Mouse (Mus musculus): Measurements from ENCODE around the gene Alkbh3.

Gene Alkbh3

GRCm38 (mm10) chr2:94010335-94011291 lies at the start of gene Alkbh3:
Gene Alkbh3 (minus strand): TSS chr2:94010807.
- peak; percentile 94 for DNase-seq (ENCODE audit: low read depth, low spot score)

GRCm38 (mm10) chr2:94059459-94059858 lies 48.9 kb upstream of the Alkbh3 start:
- DNase-seq (ENCODE audit: low read depth, low spot score) = no peak

GRCm38 (mm10) chr2:94054813-94055212 lies 44.2 kb upstream of the Alkbh3 start:
- no peak for DNase-seq (ENCODE audit: low read depth, low spot score)

- peak; percentile 76 for DNase-seq (ENCODE audit: low read depth, low spot score)
Observed at GRCm38 (mm10) chr2:94051952-94052351, 41.3 kb upstream of the Alkbh3 start.

GRCm38 (mm10) chr2:94050901-94051300 lies 40.3 kb upstream of the Alkbh3 start:
- DNase-seq (ENCODE audit: low read depth, low spot score) = no peak

- no peak for DNase-seq (ENCODE audit: low read depth, low spot score)
Observed at GRCm38 (mm10) chr2:94049471-94050176, 39.0 kb upstream of the Alkbh3 start.

GRCm38 (mm10) chr2:94048733-94049470 lies 38.3 kb upstream of the Alkbh3 start:
- DNase-seq (ENCODE audit: low read depth, low spot score) = no peak

GRCm38 (mm10) chr2:94048271-94048670 lies 37.7 kb upstream of the Alkbh3 start:
- DNase-seq (ENCODE audit: low read depth, low spot score) = no peak

GRCm38 (mm10) chr2:94045411-94046090 lies 34.9 kb upstream of the Alkbh3 start:
- DNase-seq (ENCODE audit: low read depth, low spot score) = no peak

- DNase-seq (ENCODE audit: low read depth, low spot score) = no peak
Observed at GRCm38 (mm10) chr2:94044174-94044573, 33.6 kb upstream of the Alkbh3 start.

GRCm38 (mm10) chr2:94043662-94044061 lies 33.1 kb upstream of the Alkbh3 start:
- DNase-seq (ENCODE audit: low read depth, low spot score) = peak; percentile 65

GRCm38 (mm10) chr2:94042461-94042860 lies 31.9 kb upstream of the Alkbh3 start:
- DNase-seq (ENCODE audit: low read depth, low spot score) = no peak

GRCm38 (mm10) chr2:94040391-94041125 lies 30.0 kb upstream of the Alkbh3 start:
- DNase-seq (ENCODE audit: low read depth, low spot score) = no peak

- DNase-seq (ENCODE audit: low read depth, low spot score) = peak; percentile 77
Observed at GRCm38 (mm10) chr2:94035428-94036331, 25.1 kb upstream of the Alkbh3 start.

GRCm38 (mm10) chr2:94030602-94031001 lies 20.0 kb upstream of the Alkbh3 start:
- no peak for DNase-seq (ENCODE audit: low read depth, low spot score)

- no peak for DNase-seq (ENCODE audit: low read depth, low spot score)
Observed at GRCm38 (mm10) chr2:94024637-94025036, 14.0 kb upstream of the Alkbh3 start.

- DNase-seq (ENCODE audit: low read depth, low spot score) = peak; percentile 45
Observed at GRCm38 (mm10) chr2:94002331-94002730, 8.3 kb downstream of the Alkbh3 start.

- no peak for DNase-seq (ENCODE audit: low read depth, low spot score)
Observed at GRCm38 (mm10) chr2:94001918-94002317, 8.7 kb downstream of the Alkbh3 start.

- DNase-seq (ENCODE audit: low read depth, low spot score) = no peak
Observed at GRCm38 (mm10) chr2:94001411-94001810, 9.2 kb downstream of the Alkbh3 start.

- no peak for DNase-seq (ENCODE audit: low read depth, low spot score)
Observed at GRCm38 (mm10) chr2:93996254-93996653, 14.4 kb downstream of the Alkbh3 start, which contains the start of gene Gm27027. Gene Gm27027 (minus strand): TSS chr2:93996354.

Measured in telencephalon, adult 2 months (tissue).